Mouse (Mus musculus) kidney, postnatal 36 days (tissue): ENCODE results near the gene Fancc.
"Not testable (repeated sequence)": the region's sequence is repeated elsewhere in the genome, so short reads cannot be mapped to it uniquely, and the experiment has no call there.

ENCODE experiments used
- DNase-seq, 2 experiments: peaks; one replicate each; pipeline ENCODE4 v3.0.0; 2021 to 2022; ENCODE audit warnings: mixed read lengths in 2 of 2

Fancc gene

GRCm38 (mm10) chr13:63514931-63515360, 17.9 kb upstream of the Fancc start:
- DNase-seq = peak in 1 of 2 experiments; percentile 18

- DNase-seq = no peak
These were observed 16.5 kb upstream of the Fancc start for GRCm38 (mm10) chr13:63513374-63514098.

- DNase-seq = no peak
These were observed 15.3 kb upstream of the Fancc start for GRCm38 (mm10) chr13:63512411-63512810.

GRCm38 (mm10) chr13:63507821-63508220, 10.7 kb upstream of the Fancc start:
- DNase-seq = no peak

- no peak for DNase-seq
These were observed 10.0 kb upstream of the Fancc start for GRCm38 (mm10) chr13:63507001-63507556.

- no peak for DNase-seq
These were observed 9.3 kb upstream of the Fancc start for GRCm38 (mm10) chr13:63506364-63506763.

GRCm38 (mm10) chr13:63502391-63502790, 5.3 kb upstream of the Fancc start:
- DNase-seq = no peak

GRCm38 (mm10) chr13:63499489-63499888, 2.4 kb upstream of the Fancc start:
- DNase-seq = no peak

GRCm38 (mm10) chr13:63487707-63488042, 9.4 kb downstream of the Fancc start:
- no peak for DNase-seq

GRCm38 (mm10) chr13:63486791-63487706, 10.0 kb downstream of the Fancc start:
- DNase-seq = no peak

- DNase-seq = peak in 1 of 2 experiments; percentile 14
These were observed 21.7 kb downstream of the Fancc start for GRCm38 (mm10) chr13:63475356-63475755.

- no peak for DNase-seq
These were observed 44.2 kb downstream of the Fancc start for GRCm38 (mm10) chr13:63452898-63453297.

- no peak for DNase-seq
These were observed 45.9 kb downstream of the Fancc start for GRCm38 (mm10) chr13:63451140-63451539.

GRCm38 (mm10) chr13:63445419-63445818, 51.7 kb downstream of the Fancc start:
- DNase-seq = no peak

- peak in 1 of 2 experiments; percentile 58 for DNase-seq
These were observed 64.3 kb downstream of the Fancc start for GRCm38 (mm10) chr13:63432759-63433158.

GRCm38 (mm10) chr13:63431857-63432191, 65.3 kb downstream of the Fancc start:
- no peak for DNase-seq

GRCm38 (mm10) chr13:63431030-63431856, 65.8 kb downstream of the Fancc start:
- peak; percentile 97 to 99 for DNase-seq

- no peak for DNase-seq
These were observed 66.4 kb downstream of the Fancc start for GRCm38 (mm10) chr13:63430681-63431029.

- no peak for DNase-seq
These were observed 66.9 kb downstream of the Fancc start for GRCm38 (mm10) chr13:63430206-63430605.

GRCm38 (mm10) chr13:63428211-63428610, 68.9 kb downstream of the Fancc start:
- DNase-seq = not testable (repeated sequence)

- DNase-seq = no peak
These were observed 74.0 kb downstream of the Fancc start for GRCm38 (mm10) chr13:63423060-63423459.

- DNase-seq = no peak
These were observed 75.9 kb downstream of the Fancc start for GRCm38 (mm10) chr13:63421225-63421624.

GRCm38 (mm10) chr13:63418148-63418547, 78.9 kb downstream of the Fancc start:
- no peak for DNase-seq
